Mouse (Mus musculus) liver, embryonic 14.5 days (tissue): ENCODE data around the gene D630023F18Rik.

Experiments
- CTCF ChIP-seq: IDR thresholded peaks from 2 replicates; pipeline ENCODE4 v1.5.1; 2016; ENCODE audit warnings: antibody characterized with exemption, low read depth, control low read depth
- EP300 ChIP-seq: IDR thresholded peaks from 2 replicates; pipeline ENCODE4 v1.6.1; 2016; ENCODE audit warnings: antibody characterized with exemption, low read depth

DNA sequence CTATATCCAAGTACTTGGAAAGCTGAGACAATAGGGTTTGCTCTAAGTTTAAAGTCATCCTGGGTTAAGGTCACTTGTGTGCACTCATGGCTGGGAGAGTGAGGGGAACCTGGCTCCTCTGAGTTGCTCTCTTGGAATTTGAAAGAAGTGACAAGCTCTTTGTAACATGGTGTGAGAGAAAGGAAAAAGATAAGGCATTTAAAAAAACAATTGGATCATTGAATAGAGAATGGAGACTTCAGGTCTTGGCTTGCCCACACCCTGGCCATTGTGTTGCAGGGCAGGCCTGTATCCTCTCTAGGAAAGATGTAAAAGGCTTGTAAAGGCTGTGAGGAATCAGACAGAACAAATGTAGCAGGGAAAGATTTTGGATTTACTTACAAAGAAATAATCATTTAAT, 55.2 kb downstream of the D630023F18Rik start:
- TF ChIP-seq CTCF (no peak), EP300 (no peak)
